Mouse (Mus musculus) testis, adult 2 months (tissue): Measurements from ENCODE around the gene A730049H05Rik.

ENCODE experiments used
- CTCF ChIP-seq: fragments of 200-500 bp; IDR thresholded peaks from 2 replicates; pipeline ENCODE4 v1.5.1; 2012; ENCODE audit warnings: low read depth, mild to moderate bottlenecking, inconsistent platforms, low read length, moderate library complexity; ENCODE audit not compliant: control insufficient read depth, insufficient read depth, insufficient replicate concordance
- POLR2A ChIP-seq: fragments of 200-500 bp; IDR thresholded peaks from 2 replicates; pipeline ENCODE4 v1.6.1; 2012; ENCODE audit warnings: low read depth, mild to moderate bottlenecking, inconsistent platforms, low read length, moderate library complexity; ENCODE audit not compliant: control insufficient read depth

GRCm38 (mm10) chr6:92860285-92860912, 44.1 kb downstream of the A730049H05Rik start:
- no peak for TF ChIP-seq POLR2A
- no peak for TF ChIP-seq CTCF
